Mouse (Mus musculus): Measurements from ENCODE around the gene Pnliprp2. TPM values are rescaled to one million over a fixed set of nuclear protein-coding genes. Genes with fewer than 3 reads are reported as not detected.

The Pnliprp2 gene
- polyA plus RNA-seq, 1 experiment from 2014 or later, result 0.15 TPM

GRCm38 (mm10) chr19:58823301-58823700 lies 63.8 kb downstream of the Pnliprp2 start:
- Histone ChIP-seq H3K4me3 (no peak overlapping the region), H3K4me2 (no peak overlapping the region), H3K9me3 (replicated peaks) (no peaks in the 10 kb centered on the region), H3K27me3 (no peaks in the 10 kb centered on the region), H3K9ac (no peak overlapping the region), H3K36me3 (no peaks in the 10 kb centered on the region; the same call in 1 of the 2 replicates), H3K4me1 (replicated peaks) (peaks cover 43% of the 10 kb centered on the region), H3K27ac (peak overlapping the region; percentile 97)
- ATAC-seq (replicated peaks; ENCODE audit: insufficient number of reproducible peaks, insufficient read depth, low FRiP score, low read depth), result no peak
- 79% methylated on average over 3 of the region's 3 CpGs for WGBS

GRCm38 (mm10) chr19:58824316-58824715 lies 64.8 kb downstream of the Pnliprp2 start:
- no peak overlapping the region for H3K9ac ChIP-seq
- H3K4me3 ChIP-seq, result no peak overlapping the region
- no peaks in the 10 kb centered on the region for H3K27me3 ChIP-seq
- H3K4me2 ChIP-seq, result no peak overlapping the region
- WGBS, result 28% methylated on average over 1 of the region's 1 CpGs
- H3K9me3 ChIP-seq (replicated peaks), result no peaks in the 10 kb centered on the region
- H3K4me1 ChIP-seq (replicated peaks), result peaks cover 33% of the 10 kb centered on the region
- no peak for ATAC-seq (replicated peaks; ENCODE audit: insufficient number of reproducible peaks, insufficient read depth, low FRiP score, low read depth)
- H3K27ac ChIP-seq, result peak overlapping the region; percentile 97
- no peaks in the 10 kb centered on the region; the same call in 1 of the 2 replicates for H3K36me3 ChIP-seq

Other genes starting within 250 kb of the Pnliprp2 start
- not detected in 2 replicates for gene Ccdc172, start 247.7 kb upstream of the Pnliprp2 start, polyA plus RNA-seq (2015; fragmentation: Nextera tagmentation; extraction: Ambion mirVana)
- gene Pnlip, start 107.2 kb upstream of the Pnliprp2 start, polyA plus RNA-seq (2015; fragmentation: Nextera tagmentation; extraction: Ambion mirVana), result not detected in 2 replicates
- 1.3 and 8.2 TPM in 2 replicates for gene Pnliprp1, start 30.8 kb upstream of the Pnliprp2 start, polyA plus RNA-seq (2015; fragmentation: Nextera tagmentation; extraction: Ambion mirVana)
- gene 1700019N19Rik, start 34.7 kb downstream of the Pnliprp2 start, polyA plus RNA-seq (2015; fragmentation: Nextera tagmentation; extraction: Ambion mirVana), result not detected in 2 replicates
- 0.19 and 0.25 TPM in 2 replicates for gene Eno4, start 183.7 kb downstream of the Pnliprp2 start, polyA plus RNA-seq (2015; fragmentation: Nextera tagmentation; extraction: Ambion mirVana)
- gene Hspa12a, start 183.9 kb downstream of the Pnliprp2 start, polyA plus RNA-seq (2015; fragmentation: Nextera tagmentation; extraction: Ambion mirVana), result 12.4 and 12.5 TPM in 2 replicates

Data from heart, embryonic 15.5 days (tissue).